Mouse (Mus musculus) forebrain, embryonic 11.5 days (tissue): ENCODE measurements around the gene Zfp346. TPM values are rescaled to one million over a fixed set of nuclear protein-coding genes. Genes with fewer than 3 reads are reported as not detected.
"Not testable (repeated sequence)": the region's sequence is repeated elsewhere in the genome, so short reads cannot be mapped to it uniquely, and the experiment has no call there.

Experiments used
- ATAC-seq: fragments of 200-750 bp; cut with Nextera tagmentation; replicated peaks from 2 replicates; pipeline ENCODE4 v1.8.0; 2017; ENCODE audit warnings: moderate TSS enrichment; ENCODE audit not compliant: low FRiP score
- DNase-seq: peaks from one replicate; pipeline ENCODE4 v3.0.0-alpha.2; 2017; ENCODE audit warnings: low spot score
- H3K27ac ChIP-seq: fragments of 300-500 bp; sonication (generic); 2 replicates; pipeline ENCODE4 v1.5.1; 2014; ENCODE audit warnings: low read depth, low read length
- H3K27me3 ChIP-seq: fragments of 300-500 bp; sonication (generic); 2 replicates; pipeline ENCODE4 v1.6.1; 2014; ENCODE audit warnings: mild to moderate bottlenecking, low read length, mixed read lengths; ENCODE audit not compliant: control insufficient read depth, insufficient read depth
- H3K36me3 ChIP-seq: fragments of 300-500 bp; sonication (generic); 2 replicates; pipeline ENCODE4 v1.6.1; 2014; ENCODE audit warnings: mild to moderate bottlenecking, low read length, moderate library complexity, mixed read lengths; ENCODE audit not compliant: control insufficient read depth, insufficient read depth
- H3K4me1 ChIP-seq: fragments of 300-500 bp; sonication (generic); replicated peaks from 2 replicates; pipeline ENCODE4 v1.6.1; 2014; ENCODE audit warnings: low read length, mixed read lengths; ENCODE audit not compliant: control insufficient read depth, insufficient read depth
- H3K4me2 ChIP-seq: fragments of 300-500 bp; sonication (generic); 2 replicates; pipeline ENCODE4 v1.6.1; 2014; ENCODE audit warnings: low read depth, mild to moderate bottlenecking, low read length, moderate library complexity, mixed read lengths; ENCODE audit not compliant: severe bottlenecking
- H3K4me3 ChIP-seq: fragments of 300-500 bp; sonication (generic); 2 replicates; pipeline ENCODE4 v1.5.1; 2014; ENCODE audit warnings: low read depth, low read length
- H3K9ac ChIP-seq: fragments of 300-500 bp; sonication (generic); 2 replicates; pipeline ENCODE4 v1.6.1; 2014; ENCODE audit warnings: low read length
- H3K9me3 ChIP-seq: fragments of 300-500 bp; sonication (generic); 2 replicates; pipeline ENCODE4 v1.6.1; 2016; ENCODE audit warnings: low read length, mixed read lengths; ENCODE audit not compliant: control insufficient read depth
- WGBS: fragments of 180-500 bp; shearing (Covaris S2); extraction: QIAGEN DNeasy Blood & Tissue Kit; methylation state at CpG from one replicate; pipeline ENCODE4 v1.1.7; 2014; 5-methylcytosine and 5-hydroxymethylcytosine counted together
- polyA plus RNA-seq: library from polyadenylated mRNA; unstranded; fragments of >200 nt; fragmentation: Nextera tagmentation; extraction: Ambion mirVana; gene quantifications from 2 replicates; pipeline ENCODE4 v1.2.1, GENCODE M21; 2014

Zfp346 gene
- 26.0 and 28.0 TPM in 2 replicates for polyA plus RNA-seq

DNA sequence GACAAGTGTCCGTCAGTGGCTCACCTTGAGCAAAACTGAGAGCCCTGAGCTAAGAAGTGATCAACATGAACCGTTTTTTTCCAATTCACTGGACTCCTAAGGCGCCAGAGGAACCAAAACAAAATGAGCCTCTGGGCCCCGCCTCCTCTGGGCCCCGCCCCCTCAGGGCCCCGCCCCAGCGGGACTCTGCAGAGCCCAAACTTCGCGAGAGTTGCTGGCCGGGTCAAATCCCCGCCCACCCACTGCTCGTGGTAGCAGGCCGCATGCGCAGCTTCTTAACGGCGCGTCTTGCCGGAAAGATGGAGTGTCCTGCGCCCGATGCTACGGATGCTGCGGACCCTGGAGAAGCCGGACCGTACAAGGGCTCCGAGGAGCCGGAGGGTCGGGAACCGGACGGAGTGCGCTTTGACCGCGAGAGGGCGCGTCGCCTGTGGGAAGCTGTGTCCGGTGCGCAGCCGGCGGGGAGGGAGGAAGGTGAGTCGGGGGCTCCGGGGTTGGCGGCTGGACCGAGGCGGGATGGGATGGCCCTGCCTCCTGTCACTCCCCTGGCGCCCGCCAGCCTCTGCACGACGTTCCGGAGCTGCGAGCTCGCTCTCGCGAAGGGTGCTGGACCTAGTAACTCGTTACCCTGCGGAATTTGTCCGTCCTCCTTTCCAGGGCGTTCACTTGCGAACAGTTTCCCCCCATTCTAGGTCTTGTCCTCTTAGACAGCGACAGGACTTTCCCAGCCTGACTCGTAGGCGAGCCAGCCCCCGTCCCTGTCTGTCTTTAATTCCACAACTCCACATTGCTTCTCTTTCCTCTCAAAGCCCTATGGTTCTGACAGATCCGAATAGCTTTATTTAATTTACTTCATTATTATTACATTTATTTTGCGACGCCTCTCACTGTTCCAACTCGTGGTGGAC, at the start of gene Zfp346:
TSS of gene Zfp346 (plus strand) at position 267 of the 908 bp plus-strand sequence.
- H3K27ac ChIP-seq, result peak within 1 kb of the TSS; percentile 80
- peak within 1 kb of the TSS; percentile 87 for H3K9ac ChIP-seq
- peak within 1 kb of the TSS; percentile 85 for H3K4me3 ChIP-seq
- no peaks in the 10 kb centered on the region for H3K27me3 ChIP-seq
- H3K4me1 ChIP-seq, result peaks cover 3% of the 10 kb centered on the region; the same call in 1 of the 2 replicates
- H3K9me3 ChIP-seq, result no peaks in the 10 kb centered on the region
- ATAC-seq (peak; percentile 92), DNase-seq (peak; percentile 98)
- peak within 1 kb of the TSS; percentile 74 for H3K4me2 ChIP-seq
- H3K36me3 ChIP-seq, result no peaks in the 10 kb centered on the region
- under 1% methylated on average over 58 of the region's 66 CpGs for WGBS

- Histone ChIP-seq H3K9ac (no peak overlapping the region), H3K27me3 (no peaks in the 10 kb centered on the region), H3K4me3 (no peak overlapping the region), H3K36me3 (no peaks in the 10 kb centered on the region), H3K9me3 (no peaks in the 10 kb centered on the region), H3K4me2 (no peak overlapping the region), H3K27ac (no peak overlapping the region), H3K4me1 (no peaks in the 10 kb centered on the region)
- ATAC-seq (no peak), DNase-seq (peak; percentile 53)
- 92% methylated on average over 2 of the region's 2 CpGs for WGBS
Observed at GRCm38 (mm10) chr13:55058042-55058441, 47.1 kb upstream of the Zfp346 start.

DNA sequence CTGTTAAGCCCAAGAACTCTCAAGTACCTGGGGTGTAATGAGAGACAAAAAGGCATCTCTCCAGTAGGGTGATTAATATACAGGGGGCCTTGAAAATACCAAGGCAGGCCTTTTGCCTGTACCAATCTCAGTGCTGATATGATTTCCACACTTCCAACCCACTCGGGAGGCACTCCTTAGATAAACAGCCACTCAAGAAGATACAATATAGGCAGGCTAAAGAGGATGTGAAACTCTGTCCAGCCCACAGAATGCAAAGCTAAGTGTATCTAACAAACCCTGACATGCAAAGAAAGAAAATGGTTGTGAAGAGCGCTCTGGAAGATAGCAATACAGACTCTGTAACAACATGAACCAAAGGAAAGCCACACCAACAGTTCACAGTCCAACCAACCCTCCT, 41.8 kb upstream of the Zfp346 start:
- H3K4me3 ChIP-seq, result no peak overlapping the region
- no peak overlapping the region for H3K9ac ChIP-seq
- no peak for DNase-seq
- H3K36me3 ChIP-seq, result no peaks in the 10 kb centered on the region
- no peaks in the 10 kb centered on the region for H3K4me1 ChIP-seq
- no peaks in the 10 kb centered on the region for H3K27me3 ChIP-seq
- WGBS, result 91% methylated on average over 2 of the region's 2 CpGs
- H3K4me2 ChIP-seq, result no peak overlapping the region
- H3K9me3 ChIP-seq, result no peaks in the 10 kb centered on the region
- ATAC-seq, result no peak
- H3K27ac ChIP-seq, result no peak overlapping the region

DNA sequence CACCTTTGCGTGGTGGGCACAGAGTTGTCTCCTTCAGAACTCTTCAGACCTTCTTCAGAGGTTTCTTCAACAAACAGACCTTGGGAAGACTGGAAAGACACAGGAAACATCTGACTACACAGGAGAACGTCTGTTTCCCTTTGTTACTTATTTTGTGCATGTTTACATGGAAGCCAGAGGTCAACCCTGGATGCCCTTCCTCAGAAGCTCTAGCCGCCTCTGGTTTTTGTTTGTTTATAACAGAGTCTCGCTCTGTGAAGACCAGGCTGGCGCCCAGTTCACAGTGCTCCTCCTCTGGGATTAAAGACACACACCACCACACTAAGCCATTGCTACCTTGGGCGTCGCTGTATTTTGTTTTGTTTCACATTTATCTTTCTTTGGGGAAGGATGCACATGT, 35.4 kb upstream of the Zfp346 start:
- no peaks in the 10 kb centered on the region for H3K27me3 ChIP-seq
- no peak overlapping the region for H3K4me3 ChIP-seq
- H3K9ac ChIP-seq, result no peak overlapping the region
- DNase-seq, result no peak
- H3K4me2 ChIP-seq, result no peak overlapping the region
- no peak overlapping the region for H3K27ac ChIP-seq
- H3K9me3 ChIP-seq, result no peaks in the 10 kb centered on the region
- no peak for ATAC-seq
- H3K4me1 ChIP-seq, result no peaks in the 10 kb centered on the region
- WGBS, result 80% methylated on average over 7 of the region's 7 CpGs
- H3K36me3 ChIP-seq, result no peaks in the 10 kb centered on the region

DNA sequence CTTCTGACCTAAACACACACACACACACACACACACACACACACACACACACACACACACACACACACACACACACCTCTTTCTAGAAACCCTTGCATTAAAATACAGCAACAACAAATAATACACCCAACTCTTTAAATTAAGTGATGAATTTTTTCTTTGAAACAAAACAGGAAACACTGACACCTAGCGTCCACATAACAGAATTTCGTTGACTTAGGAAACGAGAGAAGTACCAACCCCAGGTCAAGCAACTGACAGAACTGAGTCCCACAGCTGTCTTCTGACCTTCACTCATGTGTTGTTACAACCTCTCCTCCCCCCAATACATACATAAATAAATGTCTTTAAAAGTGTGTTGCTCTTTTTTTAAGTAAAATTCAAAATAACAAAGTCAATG, 33.8 kb upstream of the Zfp346 start:
- DNase-seq (no peak), ATAC-seq (no peak)
- Histone ChIP-seq H3K36me3 (no peaks in the 10 kb centered on the region), H3K27me3 (no peaks in the 10 kb centered on the region), H3K9me3 (no peaks in the 10 kb centered on the region), H3K4me2 (no peak overlapping the region), H3K9ac (no peak overlapping the region), H3K27ac (no peak overlapping the region), H3K4me1 (no peaks in the 10 kb centered on the region), H3K4me3 (no peak overlapping the region)
- WGBS, result 1% methylated on average over 3 of the region's 3 CpGs

- Histone ChIP-seq H3K4me3 (no peak overlapping the region), H3K27ac (no peak overlapping the region), H3K9me3 (no peaks in the 10 kb centered on the region), H3K9ac (no peak overlapping the region), H3K27me3 (no peaks in the 10 kb centered on the region), H3K36me3 (no peaks in the 10 kb centered on the region), H3K4me2 (no peak overlapping the region), H3K4me1 (no peaks in the 10 kb centered on the region)
- DNase-seq (no peak), ATAC-seq (no peak)
- WGBS, result 38% methylated on average over 5 of the region's 5 CpGs
Observed at GRCm38 (mm10) chr13:55075597-55075996, 29.5 kb upstream of the Zfp346 start.

DNA sequence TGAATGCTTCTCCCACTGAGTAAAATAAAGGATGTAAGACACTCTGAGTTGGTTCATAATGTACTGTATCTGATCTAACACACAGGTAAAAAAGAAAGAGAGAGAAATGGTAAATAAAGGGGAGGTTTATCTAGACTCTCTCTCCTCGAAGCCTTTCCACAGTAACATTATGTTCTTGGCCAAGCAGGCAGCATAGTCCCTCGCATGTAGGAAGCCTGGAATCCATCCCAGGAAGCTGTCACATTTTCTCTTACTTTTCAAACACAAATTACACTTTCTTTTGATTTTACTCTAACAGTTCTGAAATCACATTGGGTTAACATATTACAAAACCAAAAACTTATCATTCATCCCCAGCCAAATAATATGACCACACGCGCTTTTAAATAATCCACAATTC, 12.5 kb upstream of the Zfp346 start:
- no peak for DNase-seq
- Histone ChIP-seq H3K9me3 (no peaks in the 10 kb centered on the region), H3K4me3 (no peak overlapping the region), H3K9ac (no peak overlapping the region), H3K4me1 (no peaks in the 10 kb centered on the region), H3K4me2 (no peak overlapping the region), H3K36me3 (no peaks in the 10 kb centered on the region; the same call in 1 of the 2 replicates), H3K27ac (no peak overlapping the region), H3K27me3 (no peaks in the 10 kb centered on the region)
- ATAC-seq, result no peak
- WGBS, result 91% methylated on average over 4 of the region's 4 CpGs

- H3K27me3 ChIP-seq, H3K27ac ChIP-seq, ATAC-seq, H3K4me3 ChIP-seq, H3K4me2 ChIP-seq, H3K9me3 ChIP-seq, DNase-seq, H3K9ac ChIP-seq, H3K4me1 ChIP-seq, H3K36me3 ChIP-seq: not testable (repeated sequence)
- WGBS, result 91% methylated on average over 3 of the region's 3 CpGs
Observed at GRCm38 (mm10) chr13:55097841-55098240, 7.3 kb upstream of the Zfp346 start.
